Mouse (Mus musculus) colon, adult 2 months (tissue): ENCODE measurements around the gene Ms4a18. TPM values are rescaled to one million over a fixed set of nuclear protein-coding genes. Genes with fewer than 3 reads are reported as not detected.

ENCODE experiments used
- polyA plus RNA-seq: library from polyadenylated mRNA; depleted of rRNA; stranded (reverse); fragments of >200 nt; gene quantifications from 2 replicates; pipeline ENCODE4 v1.2.3, GENCODE M21; 2012; rRNA removed

The Ms4a18 gene
- 0.22 and 0.61 TPM in 2 replicates for polyA plus RNA-seq

GRCm38 (mm10) chr19:11017891-11018290 lies at the start of gene Ms4a18:
Gene Ms4a18 (minus strand): TSS chr19:11018031.

GRCm38 (mm10) chr19:10993150-10993549 lies 24.7 kb downstream of the Ms4a18 start, which contains the start of gene Ms4a15:
Gene Ms4a15 (minus strand): TSS chr19:10993250.

GRCm38 (mm10) chr19:10974238-10974865 lies 43.5 kb downstream of the Ms4a18 start, which contains the start of gene Ms4a10:
Gene Ms4a10 (minus strand): TSS chr19:10974670.

GRCm38 (mm10) chr19:10949112-10949511 lies 68.7 kb downstream of the Ms4a18 start, which contains the start of gene Ccdc86:
Gene Ccdc86 (minus strand): TSS chr19:10949266.

Other genes starting within 250 kb of the Ms4a18 start
- gene Cd6, start 188.0 kb downstream of the Ms4a18 start, polyA plus RNA-seq, result 1.4 TPM in 2 replicates
- 6.3 and 6.8 TPM in 2 replicates for gene Slc15a3, start 178.3 kb downstream of the Ms4a18 start, polyA plus RNA-seq
- gene Tmem132a, start 148.1 kb downstream of the Ms4a18 start, polyA plus RNA-seq, result 14.4 and 16.5 TPM in 2 replicates
- gene Tmem109, start 136.0 kb downstream of the Ms4a18 start, polyA plus RNA-seq, result 76.2 and 84.3 TPM in 2 replicates
- gene Prpf19, start 122.8 kb downstream of the Ms4a18 start, polyA plus RNA-seq, result 180 and 181 TPM in 2 replicates
- 0.64 and 0.81 TPM in 2 replicates for gene Zp1, start 97.4 kb downstream of the Ms4a18 start, polyA plus RNA-seq
- gene Ptgdr2, start 80.9 kb downstream of the Ms4a18 start, polyA plus RNA-seq, result 0.24 and 0.59 TPM in 2 replicates
- 3.9 and 5.6 TPM in 2 replicates for gene Ccdc86, start 68.8 kb downstream of the Ms4a18 start, polyA plus RNA-seq
- gene Ms4a10, start 43.4 kb downstream of the Ms4a18 start, polyA plus RNA-seq, result 2.8 and 3.0 TPM in 2 replicates
- gene Ms4a15, start 24.8 kb downstream of the Ms4a18 start, polyA plus RNA-seq, result 0.06 and 0.16 TPM in 2 replicates
- 591 and 756 TPM in 2 replicates for gene Ms4a8a, start 63.1 kb upstream of the Ms4a18 start, polyA plus RNA-seq
- not detected in 2 replicates for gene 1700017D01Rik, start 112.8 kb upstream of the Ms4a18 start, polyA plus RNA-seq
- gene 1700025F22Rik, start 147.3 kb upstream of the Ms4a18 start, polyA plus RNA-seq, result not detected in 2 replicates
- gene Ms4a13, start 178.7 kb upstream of the Ms4a18 start, polyA plus RNA-seq, result not detected in 2 replicates
- gene Ms4a12, start 214.4 kb upstream of the Ms4a18 start, polyA plus RNA-seq, result 6.3 and 6.6 TPM in 2 replicates
- 0.20 and 0.52 TPM in 2 replicates for gene Ms4a1, start 248.2 kb upstream of the Ms4a18 start, polyA plus RNA-seq